Mouse (Mus musculus): Measurements from ENCODE around the gene Akt3.

Gene Akt3

DNA sequence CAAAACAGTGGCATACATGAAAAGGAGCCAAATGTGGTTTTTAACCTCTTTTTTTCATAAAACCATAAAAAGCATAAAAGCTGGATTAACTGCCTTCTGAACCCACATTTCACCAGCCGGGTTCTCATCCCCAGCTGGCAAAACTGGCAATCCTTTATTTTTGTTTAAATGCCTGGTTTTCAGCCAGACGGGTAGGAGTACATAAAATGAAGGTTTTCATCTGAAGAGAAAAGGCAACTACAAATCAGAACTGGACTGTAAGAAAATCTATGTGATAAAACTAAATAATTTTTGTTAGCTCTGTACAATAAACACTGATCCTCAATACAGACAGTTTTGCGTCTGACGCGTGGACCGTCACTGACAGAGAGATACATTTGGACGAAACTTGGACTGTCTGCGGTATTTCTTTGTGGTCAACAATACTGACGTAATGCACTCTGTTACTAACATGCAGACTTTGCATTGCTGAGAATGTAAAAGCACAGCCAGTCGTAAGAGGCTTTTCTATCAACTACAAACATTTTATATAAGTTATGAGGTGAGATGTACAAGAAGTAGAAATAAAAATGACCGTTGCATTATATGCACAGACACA, 206.5 kb downstream of the Akt3 start:
- DNase-seq (ENCODE audit: low spot score), result no peak

DNA sequence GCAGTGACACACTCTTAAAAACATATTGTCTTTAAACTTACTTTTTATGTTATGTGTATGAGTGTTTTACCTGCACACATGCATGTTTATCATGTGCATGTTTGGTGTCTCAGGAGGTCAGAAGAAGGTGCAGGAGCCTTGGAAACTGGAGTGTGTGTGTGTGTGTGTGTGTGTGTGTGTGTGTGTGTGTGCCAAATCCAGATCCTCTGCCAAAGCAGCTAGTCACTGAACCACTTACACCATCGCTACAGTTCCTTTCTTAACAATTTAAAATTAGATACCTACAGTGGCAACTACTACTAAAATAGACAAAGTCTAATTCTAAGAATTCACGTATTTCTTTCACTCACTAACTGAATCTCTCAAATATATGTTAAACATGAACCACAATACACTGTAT, 209.2 kb downstream of the Akt3 start:
- no peak for DNase-seq (ENCODE audit: low spot score)

DNA sequence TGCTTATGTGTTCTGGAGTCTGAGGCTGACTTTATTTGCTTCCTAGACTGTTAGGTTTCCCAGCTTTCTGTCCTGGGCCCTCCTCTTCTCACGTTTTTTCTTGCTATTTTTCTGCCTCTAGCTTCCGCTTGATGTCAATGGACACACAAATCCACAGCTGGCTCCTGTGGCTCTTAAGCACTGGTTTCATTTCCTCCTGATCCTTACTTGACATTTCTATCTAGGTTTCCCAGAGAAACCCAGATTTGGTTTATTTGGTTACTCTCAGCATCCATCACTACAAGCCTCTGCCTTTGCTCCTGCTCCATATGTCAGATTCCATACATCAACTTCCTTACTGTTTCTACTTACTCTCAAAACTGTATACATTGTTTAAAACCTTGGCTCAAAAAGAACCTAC, 211.0 kb downstream of the Akt3 start:
- no peak for DNase-seq (ENCODE audit: low spot score)

DNA sequence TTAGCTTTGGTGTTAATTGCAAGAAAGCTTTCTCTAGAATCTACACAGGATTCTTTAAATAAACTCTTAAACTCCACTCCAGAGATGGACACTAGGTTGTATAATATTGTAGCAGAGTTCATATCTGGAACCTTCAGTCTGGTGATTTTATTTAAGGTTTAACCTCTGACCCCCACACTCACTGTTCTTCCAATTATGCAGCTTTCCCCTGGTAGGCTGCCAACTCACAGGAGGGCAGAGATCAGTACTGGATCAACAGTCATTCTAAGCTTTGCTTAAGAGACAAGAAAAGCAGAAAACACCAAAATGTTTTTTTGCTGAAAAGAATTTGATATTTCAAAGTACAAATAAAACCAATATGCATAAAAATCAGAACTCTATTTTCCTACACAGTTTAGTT, 212.1 kb downstream of the Akt3 start:
- no peak for DNase-seq (ENCODE audit: low spot score)

DNA sequence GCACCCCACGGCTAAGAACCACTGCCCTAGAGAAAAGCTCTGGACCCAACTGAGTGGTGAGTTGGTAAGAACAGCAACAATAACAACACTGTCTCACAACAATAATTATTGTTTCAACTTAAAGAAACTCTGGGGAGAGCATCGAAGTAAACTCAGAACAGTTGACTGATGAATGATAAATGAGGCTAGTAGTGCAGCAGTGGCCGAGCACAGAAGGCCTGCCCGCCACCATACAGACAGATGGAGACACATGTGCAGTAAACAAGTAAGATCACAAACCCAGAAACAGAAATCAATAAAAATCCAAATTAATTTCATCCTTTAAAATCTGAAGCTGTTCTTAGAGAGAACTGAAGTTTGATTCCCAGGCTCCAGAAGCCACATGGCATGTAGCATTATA, 217.9 kb downstream of the Akt3 start:
- DNase-seq (ENCODE audit: low spot score), result no peak

DNA sequence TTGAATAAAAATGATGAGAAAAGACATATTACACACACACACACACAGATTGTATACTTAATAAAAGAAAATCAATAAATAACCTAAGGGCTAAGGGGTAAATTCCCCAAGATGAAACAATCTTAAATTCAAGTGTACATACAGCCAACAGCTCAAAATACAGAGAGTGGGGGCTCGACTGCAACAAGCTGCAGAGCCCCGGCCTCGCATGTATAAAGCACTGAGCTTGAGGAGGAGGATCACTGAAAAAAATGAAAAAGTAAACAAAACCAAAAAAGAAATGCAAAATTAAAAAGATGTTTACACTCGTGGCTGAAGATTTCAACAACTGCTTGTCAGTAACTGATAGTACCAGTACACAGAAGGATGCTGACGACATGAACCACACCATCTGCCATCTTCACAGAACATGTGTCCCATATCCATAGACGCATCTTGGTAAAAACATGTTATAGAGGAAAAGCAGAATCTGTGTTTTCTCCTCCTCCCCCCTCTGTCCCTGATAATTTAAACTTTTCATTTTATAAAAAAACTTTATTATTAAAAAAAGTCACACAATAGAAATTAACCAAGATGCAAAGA, 218.8 kb downstream of the Akt3 start:
- no peak for DNase-seq (ENCODE audit: low spot score)

DNA sequence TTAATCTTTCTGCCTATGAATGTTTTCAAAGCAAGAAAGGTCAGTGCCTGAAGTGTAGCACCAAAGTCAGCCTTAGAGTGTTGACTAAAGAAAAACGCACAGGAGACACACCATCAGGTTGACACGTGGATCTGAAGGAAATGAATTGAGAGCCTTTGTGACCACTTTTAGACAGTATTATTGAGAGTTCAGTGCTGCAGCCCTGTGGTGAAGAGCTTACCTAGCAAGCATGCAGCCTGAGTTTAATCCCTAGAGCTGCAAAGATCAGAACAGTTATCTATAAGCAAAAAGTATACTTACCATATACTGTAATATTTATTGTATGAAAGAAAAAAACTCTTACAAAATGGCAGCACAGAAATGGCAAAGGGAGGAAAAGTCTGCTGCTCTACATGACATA, 219.6 kb downstream of the Akt3 start:
- DNase-seq (ENCODE audit: low spot score), result no peak

DNA sequence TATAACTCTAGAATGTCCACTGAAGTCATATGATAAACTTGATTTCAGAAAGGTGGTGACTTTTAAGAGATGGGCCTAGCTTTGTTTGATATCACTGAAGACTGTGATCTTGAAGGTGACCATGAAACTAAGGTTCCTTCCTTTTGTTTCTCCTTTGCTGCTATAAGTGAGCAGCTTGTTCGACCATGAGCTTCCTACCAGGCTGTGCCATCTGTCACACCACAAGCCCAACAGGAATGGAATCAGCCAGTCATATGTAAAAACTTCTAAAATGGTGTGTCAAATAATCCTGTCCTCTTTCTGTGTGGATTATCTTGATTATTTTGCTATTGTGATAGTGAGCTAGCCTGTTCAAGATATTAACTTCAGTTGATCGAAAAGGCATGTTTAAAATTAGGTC, 222.5 kb downstream of the Akt3 start:
- DNase-seq (ENCODE audit: low spot score), result no peak

DNA sequence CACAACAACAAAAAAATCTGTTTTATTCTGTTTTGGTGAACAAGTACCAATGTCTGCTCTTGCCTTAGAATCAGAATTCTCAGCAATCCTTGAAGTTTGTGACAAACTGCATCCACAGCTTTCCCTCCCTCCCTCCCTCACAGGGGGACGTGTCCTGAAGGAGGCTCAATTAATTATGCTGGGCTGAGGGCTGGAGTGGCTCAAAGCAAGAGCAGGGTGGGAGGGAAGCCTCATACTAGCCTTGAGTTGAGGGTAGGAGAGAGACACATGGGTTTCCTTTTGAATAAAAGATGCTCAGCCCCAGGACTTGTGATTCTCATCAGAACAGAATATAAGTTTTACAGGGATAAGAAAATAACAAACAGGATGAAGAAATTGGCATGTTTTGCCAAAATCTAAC, 225.8 kb downstream of the Akt3 start:
- DNase-seq (ENCODE audit: low spot score), result no peak

DNA sequence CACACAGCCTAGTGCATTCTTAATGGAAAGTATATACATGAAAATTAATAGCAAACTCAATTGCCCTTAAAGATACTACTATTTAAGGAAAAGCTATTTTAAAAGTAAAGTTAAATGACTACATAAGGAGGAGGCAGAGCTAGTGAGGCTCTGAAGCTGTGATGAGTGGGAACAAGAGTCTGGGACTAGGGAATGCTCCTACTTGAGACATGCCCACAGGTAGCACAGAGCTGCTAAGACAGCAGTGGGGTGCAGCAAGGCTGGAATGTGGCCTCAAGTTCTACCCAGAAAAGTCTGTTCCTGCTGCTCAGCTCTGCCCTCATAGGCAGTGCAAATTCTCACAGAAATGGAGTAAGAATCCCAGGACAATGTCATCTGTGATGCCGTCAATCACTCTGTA, 226.8 kb downstream of the Akt3 start:
- no peak for DNase-seq (ENCODE audit: low spot score)

DNA sequence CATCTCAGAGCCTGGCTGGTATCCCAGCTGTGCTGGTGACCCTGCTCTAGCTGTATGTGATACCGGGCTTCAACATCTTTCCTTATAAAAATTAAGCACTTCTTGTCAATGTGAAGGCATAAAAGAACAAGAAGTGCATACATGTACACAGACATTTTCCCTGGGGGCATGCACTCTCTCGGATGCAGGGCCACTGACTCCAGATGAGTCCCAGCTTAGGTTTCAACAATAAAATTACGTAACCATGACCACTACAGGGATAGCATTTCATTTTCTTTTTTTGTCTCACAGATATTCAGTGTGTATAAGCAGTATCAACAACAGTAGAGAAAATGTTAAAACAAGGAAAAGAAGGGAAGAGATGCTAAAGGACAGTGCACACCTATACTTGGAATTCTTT, 227.3 kb downstream of the Akt3 start:
- DNase-seq (ENCODE audit: low spot score), result no peak

DNA sequence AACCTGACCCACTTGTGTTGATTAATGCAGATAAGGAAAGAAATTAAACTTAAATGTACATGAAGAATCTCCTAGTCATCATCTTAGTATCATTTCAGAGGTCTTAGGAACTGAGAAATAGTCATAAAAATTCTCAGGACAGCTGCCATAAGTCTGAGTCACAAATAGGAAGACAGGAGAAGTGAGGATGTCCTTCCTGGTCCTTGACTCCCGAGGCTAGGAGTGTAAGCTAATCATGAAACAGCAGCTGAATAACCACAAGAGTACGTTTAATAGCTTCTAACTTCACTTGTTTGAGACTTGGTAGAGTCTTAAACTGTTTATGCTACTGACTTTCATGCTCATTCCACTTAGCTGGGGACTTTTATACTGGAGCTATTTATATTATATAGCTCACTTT, 229.0 kb downstream of the Akt3 start:
- DNase-seq (ENCODE audit: low spot score), result no peak

DNA sequence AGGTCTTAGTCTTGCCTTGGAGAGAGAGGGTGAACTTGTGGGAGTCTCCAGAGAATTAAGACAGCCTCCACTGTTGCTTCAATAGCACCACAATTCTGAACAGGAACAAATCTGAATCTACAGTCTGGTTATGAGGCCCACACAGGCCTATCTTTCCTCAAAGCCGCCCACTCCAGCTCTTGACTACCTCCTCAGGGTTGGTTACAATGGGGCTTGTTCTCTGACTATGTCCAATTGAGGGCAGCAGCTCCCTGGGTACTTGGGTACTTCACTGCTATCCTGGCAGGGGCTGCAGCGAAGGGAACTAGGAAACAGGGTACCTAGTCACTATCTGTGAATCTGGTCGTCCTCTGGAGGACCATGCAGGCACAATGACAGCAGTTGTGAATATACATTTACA, 230.3 kb downstream of the Akt3 start:
- DNase-seq (ENCODE audit: low spot score), result no peak

DNA sequence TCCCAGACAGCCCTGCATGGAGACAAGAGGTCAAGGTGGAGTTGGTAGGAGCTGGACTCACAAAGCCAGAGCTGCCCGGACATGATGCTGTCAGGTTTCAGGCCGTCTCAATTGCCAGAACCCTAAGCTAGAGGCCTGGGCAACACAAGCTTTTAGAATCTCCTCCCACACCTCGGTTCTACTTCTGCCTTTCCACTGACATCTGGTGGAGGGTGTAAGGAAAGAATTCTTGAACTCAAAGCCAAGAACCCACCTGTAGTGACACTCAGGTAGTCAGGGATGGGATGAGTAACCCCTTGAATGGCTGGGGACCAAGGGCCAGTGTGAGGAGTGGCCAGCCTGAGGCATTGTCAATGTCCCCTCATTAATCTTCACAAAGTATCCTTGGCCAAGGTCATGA, 235.3 kb downstream of the Akt3 start:
- DNase-seq (ENCODE audit: low spot score), result no peak

DNA sequence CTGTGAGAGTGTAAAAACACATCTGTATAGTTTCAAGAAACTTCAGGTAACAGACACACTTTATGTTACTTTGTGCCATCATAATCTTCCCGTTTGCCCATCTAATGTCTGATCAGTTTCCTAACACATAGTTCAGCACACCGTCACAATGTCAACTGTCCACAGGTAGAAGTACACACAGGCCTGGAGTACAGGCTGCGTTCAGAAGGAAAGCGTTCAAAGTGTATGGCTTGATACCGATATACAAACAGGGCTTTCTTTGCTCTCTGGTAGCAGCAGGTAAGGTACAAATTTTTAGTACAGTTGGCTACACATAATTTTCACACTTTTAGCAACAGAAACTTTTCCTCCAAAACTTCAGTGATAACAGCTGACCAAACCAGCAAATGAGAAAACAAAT, 238.3 kb downstream of the Akt3 start:
- DNase-seq (ENCODE audit: low spot score), result no peak

DNA sequence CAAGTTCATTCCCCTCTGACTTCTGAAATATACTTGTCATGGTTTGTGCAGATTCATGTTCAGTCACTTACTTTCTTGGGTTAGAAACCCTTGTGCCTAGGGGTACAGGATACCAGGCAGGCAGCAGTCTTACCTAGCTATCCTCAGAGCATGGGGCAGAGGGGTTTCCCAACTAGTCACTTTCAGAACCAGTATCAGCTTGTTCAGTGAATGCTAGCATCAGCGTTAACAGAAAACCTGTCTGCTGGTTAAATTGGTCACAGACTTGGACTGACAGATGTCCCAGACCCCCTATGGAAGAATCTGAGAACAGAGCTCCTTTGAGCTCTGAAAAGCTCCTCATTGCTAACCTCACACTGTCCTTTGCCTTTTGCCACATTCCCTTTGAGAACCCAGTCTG, 239.3 kb downstream of the Akt3 start:
- DNase-seq (ENCODE audit: low spot score), result no peak

DNA sequence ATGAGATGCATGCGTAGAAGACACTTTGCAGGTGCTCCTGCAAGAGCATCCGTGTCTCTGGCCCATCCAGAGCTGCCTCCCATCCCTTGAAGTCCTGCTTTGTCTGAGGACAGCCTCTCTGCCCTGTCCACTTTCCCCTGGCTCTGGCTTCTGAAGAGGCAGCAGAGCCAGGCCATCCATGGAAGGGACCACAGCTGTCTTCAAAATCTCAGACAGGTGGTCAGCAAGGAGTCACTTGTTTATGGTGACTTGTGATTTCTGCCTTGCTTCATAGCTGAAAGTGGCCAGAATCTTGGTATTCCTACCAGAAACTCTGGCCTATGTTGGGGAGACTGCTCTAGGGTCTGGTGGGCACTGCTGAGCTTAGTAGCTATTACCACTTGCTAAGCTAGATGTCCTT, 241.3 kb downstream of the Akt3 start:
- DNase-seq (ENCODE audit: low spot score), result no peak

DNA sequence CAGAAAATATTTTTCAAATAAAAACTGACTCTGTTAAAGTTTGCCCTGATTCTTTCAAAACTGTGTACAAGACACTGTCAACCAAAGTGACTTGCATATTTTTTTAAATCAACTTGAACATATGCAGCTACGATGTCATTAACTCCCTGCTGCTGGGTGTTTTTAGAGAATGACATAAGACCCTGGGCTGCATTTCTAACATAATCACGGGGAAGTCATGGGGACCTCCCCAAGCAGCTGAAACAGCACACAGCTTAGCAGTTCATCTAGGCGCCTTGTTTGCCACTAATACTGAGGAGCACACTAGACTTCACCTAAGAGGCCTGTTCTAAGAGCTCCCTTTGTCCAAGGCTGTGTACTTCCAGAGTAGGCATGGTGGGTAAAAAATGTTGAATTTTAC, 242.1 kb downstream of the Akt3 start:
- DNase-seq (ENCODE audit: low spot score), result no peak

DNA sequence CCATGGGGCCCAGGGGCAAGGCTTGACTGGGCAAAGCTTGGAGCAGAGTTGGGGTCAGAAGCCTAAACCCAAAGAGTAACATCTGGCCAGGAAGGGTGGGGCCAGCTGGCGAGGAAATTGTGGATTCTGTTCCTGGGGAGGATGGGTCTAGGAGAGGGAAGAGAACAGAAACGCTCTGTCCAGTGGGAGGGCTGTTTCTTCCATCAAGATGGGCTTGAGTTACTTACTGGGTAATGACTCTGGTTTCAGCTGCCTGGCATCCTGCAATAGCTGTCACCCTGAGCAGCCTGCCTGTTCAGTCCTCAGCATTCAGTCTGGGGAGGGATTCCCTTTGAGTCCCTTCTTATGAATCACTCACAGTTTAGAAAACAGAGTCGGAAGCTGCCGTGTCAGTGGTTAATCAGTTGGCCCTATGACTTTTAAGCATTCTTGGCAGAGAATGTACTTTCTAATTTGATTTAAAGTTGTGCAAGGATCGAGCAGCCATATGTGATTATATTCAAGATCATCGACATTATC, 243.0 kb downstream of the Akt3 start:
- DNase-seq (ENCODE audit: low spot score), result no peak

DNA sequence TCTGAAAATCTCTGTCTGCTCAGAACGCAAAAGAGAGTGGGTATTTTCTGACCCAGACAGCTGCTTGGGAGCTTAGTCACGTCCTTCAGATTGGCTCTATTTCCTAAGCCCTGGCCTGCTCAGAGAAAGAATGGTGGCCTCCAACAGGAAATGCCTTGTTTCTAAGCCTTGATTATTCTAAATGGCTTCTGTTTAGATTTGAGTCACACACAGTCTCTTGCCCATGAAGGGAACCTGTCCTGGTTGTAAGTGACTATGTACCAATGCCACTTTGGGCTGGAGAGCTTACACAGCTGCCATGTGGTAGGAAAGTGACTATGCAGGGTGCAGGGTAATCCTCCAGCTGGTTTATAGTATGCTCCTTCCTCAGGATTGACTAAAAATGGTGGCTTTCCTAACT, 243.7 kb downstream of the Akt3 start:
- no peak for DNase-seq (ENCODE audit: low spot score)

DNA sequence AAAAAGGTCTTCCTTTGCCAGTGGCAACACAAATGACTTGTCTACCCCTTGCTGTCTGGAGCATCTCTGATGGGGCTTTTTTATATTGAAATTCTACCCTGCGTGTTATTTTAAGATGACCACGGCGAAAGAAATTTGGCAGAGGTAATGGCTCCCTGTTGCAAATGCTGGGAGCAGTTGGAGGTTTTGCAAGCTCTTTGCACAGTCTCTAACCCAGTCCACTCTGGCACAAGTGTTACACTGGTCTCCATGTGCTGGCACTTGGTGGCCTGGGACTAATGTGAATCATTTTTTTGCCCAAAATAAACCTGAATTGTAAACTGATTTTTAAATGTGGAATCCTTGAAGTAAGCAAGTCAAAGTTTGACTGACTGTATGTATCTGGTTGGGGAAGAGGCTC, 244.2 kb downstream of the Akt3 start:
- DNase-seq (ENCODE audit: low spot score), result no peak

DNA sequence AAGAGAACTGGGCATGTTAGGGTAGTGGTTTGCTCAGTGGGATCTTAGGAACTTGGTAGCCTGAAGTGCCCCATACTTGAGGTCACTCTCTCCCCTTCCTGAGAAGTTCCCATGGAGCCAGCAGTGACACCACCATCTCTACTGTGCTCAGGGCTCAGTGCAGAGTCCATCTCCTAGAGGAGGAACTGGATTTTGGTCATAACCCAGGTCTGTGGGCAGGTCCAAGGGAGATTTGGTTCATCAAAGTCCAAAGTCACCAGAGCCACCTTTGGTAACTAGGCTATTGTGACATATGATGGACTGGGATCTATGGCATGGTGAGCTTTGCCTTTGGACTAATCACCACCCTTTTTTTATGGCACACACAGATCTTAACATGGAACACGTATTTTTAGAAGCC, 244.7 kb downstream of the Akt3 start:
- DNase-seq (ENCODE audit: low spot score), result no peak

DNA sequence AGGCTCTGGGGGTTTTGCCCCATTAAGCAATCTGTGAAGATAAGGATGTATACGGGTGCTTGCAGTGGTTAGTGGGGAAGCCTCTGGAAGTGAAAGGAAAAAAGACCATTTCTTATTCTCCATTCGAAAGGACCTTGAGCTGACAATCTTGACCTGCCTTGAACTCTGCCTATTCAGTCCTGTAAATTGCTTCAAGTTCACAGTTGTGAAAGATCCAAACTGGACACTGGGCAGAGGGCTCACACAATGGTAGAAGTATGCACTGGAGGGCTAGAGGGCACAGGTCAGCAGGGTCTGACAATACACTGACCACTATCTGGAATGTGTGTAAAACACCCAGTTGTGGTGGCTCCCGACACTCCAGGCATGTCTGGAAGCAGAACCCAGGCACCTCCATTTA, 245.2 kb downstream of the Akt3 start:
- no peak for DNase-seq (ENCODE audit: low spot score)

DNA sequence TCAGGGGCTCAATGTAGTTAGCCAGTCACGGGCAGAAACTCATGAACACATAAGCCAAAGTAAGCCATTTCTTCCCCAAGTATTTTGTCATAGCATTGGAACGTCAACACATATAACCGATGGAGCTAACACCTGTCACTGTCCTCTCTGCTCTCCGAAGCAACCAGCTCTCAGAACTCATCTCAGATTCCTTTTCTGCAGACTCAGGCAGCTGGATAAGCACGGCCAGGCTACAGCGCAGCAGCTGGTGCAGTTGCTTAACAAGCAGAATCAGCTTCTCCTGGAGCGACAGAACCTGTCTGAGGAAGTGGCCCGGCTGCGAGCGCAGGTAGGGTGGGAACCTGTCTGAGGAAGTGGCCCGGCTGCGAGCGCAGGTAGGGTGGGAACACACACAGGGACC, 246.3 kb downstream of the Akt3 start:
- no peak for DNase-seq (ENCODE audit: low spot score)
